8 mouse cellular contexts compared by ENCODE assay signal in genomic region chr4:129623681-129624091, GRCm38 (mm10). TPM values are rescaled to one million over a fixed set of nuclear protein-coding genes. Genes with fewer than 3 reads are reported as not detected.
A peak's percentile ranks its signal among the peaks of the same experiment; 100 is the strongest.
DNase-seq lines count a peak whose midpoint lies in the region; ATAC-seq and TF ChIP-seq lines count a peak whose summit lies in the region.

TSS of gene Ccdc28b (minus strand) at chr4:129623947.

- peak; percentile 16 for TF ChIP-seq POLR2A in myocyte (IDR thresholded peaks at IDR 0.05; ENCODE audit: insufficient read length, low read depth)

- H3K4me3 ChIP-seq in ES-E14 (ENCODE audit: insufficient read depth in 1 of 2, low read depth in 1 of 2, low read length in 2 of 2, poor library complexity in 1 of 2, severe bottlenecking in 1 of 2) (peak within 1 kb of the TSS; percentile 48 to 68), myocyte (peak within 1 kb of the TSS; percentile 50)
- peak within 1 kb of the TSS; percentile 65 to 82 for H3K4me3 ChIP-seq in heart, embryonic 14.5 days (ENCODE audit: control insufficient read depth in 1 of 2, insufficient read depth in 1 of 2, low read depth in 1 of 2, low read length in 2 of 2)
- H3K4me3 ChIP-seq in liver, embryonic 12.5 days, result peak within 1 kb of the TSS; percentile 69

- H3K27ac ChIP-seq in ES-E14 (ENCODE audit: insufficient read depth, low read depth, low read length, poor library complexity, severe bottlenecking), result no peak within 1 kb of the TSS
- peak within 1 kb of the TSS; percentile 89 to 90 for H3K27ac ChIP-seq in heart, embryonic 14.5 days (replicated peaks in 1 of 2; ENCODE audit: control insufficient read depth in 1 of 2, insufficient read depth in 1 of 2, low read depth in 2 of 2, low read length in 2 of 2)
- peak within 1 kb of the TSS; percentile 79 for H3K27ac ChIP-seq in liver, embryonic 12.5 days

- peak within 1 kb of the TSS; percentile 66 for H3K9ac ChIP-seq in ES-E14 (ENCODE audit: insufficient read depth, low read depth, low read length, poor library complexity, severe bottlenecking)
- peak within 1 kb of the TSS; percentile 78 for H3K9ac ChIP-seq in heart, embryonic 14.5 days (ENCODE audit: low read length)
- H3K9ac ChIP-seq in liver, embryonic 12.5 days, result peak within 1 kb of the TSS; percentile 74

- H3K4me1 ChIP-seq in ES-E14 (ENCODE audit: control insufficient read depth in 2 of 2, insufficient read depth in 2 of 2, low read length in 2 of 2, poor library complexity in 1 of 2), result peaks cover 0 to 7% of the 10 kb centered on the region in 2 experiments; a peak in 1 of 4 replicates
- H3K4me1 ChIP-seq in heart, embryonic 14.5 days (ENCODE audit: control insufficient read depth in 2 of 2, insufficient read depth in 2 of 2, low read length in 2 of 2), result peaks cover 19 to 24% of the 10 kb centered on the region in 2 experiments; a peak in 3 of 4 replicates
- H3K4me1 ChIP-seq in liver, embryonic 12.5 days, result peaks cover 60% of the 10 kb centered on the region

- ATAC-seq in erythroid progenitor cell, adult 5-6 weeks (replicated peaks; ENCODE audit: low FRiP score, poor library complexity, severe bottlenecking), result peak; percentile 2; the same call in 1 of the 2 replicates
- ATAC-seq in heart, embryonic 14.5 days (ENCODE audit: insufficient number of reproducible peaks, insufficient read depth, low FRiP score, low read depth), result no peak; the same call in 1 of the 2 replicates
- ATAC-seq in liver, embryonic 12.5 days, result no peak

- 0% methylated on average over 10 of the region's 10 CpGs for WGBS in heart, embryonic 14.5 days
- 2% methylated on average over 10 of the region's 10 CpGs for WGBS in liver, embryonic 12.5 days (ENCODE audit: insufficient replicate concordance)

- in situ Hi-C loops in ES-E14 (cut with MboI; ENCODE audit: low sequenced_read_pairs in 2 of 2, unreplicated experiment in 2 of 2), result no loop called here

- peaks cover 21% of the 10 kb centered on the region for H3K36me3 ChIP-seq in ES-E14 (ENCODE audit: control insufficient read depth, insufficient read depth, low read length, poor library complexity, severe bottlenecking)
- H3K36me3 ChIP-seq in heart, embryonic 14.5 days (ENCODE audit: control insufficient read depth, insufficient read depth, low read length), result peaks cover 35% of the 10 kb centered on the region
- H3K36me3 ChIP-seq in liver, embryonic 12.5 days, result peaks cover 27% of the 10 kb centered on the region
- peaks cover 6% of the 10 kb centered on the region for H3K36me3 ChIP-seq in myocyte (ENCODE audit: control insufficient read depth, insufficient read depth)

- H3K4me2 ChIP-seq in heart, embryonic 14.5 days (ENCODE audit: low read length), result peak within 1 kb of the TSS; percentile 81
- H3K4me2 ChIP-seq in liver, embryonic 12.5 days, result peak within 1 kb of the TSS; percentile 88
- H3K4me2 ChIP-seq in myocyte (ENCODE audit: low read depth), result peak within 1 kb of the TSS; percentile 99

- H3K27me3 ChIP-seq in heart, embryonic 14.5 days (ENCODE audit: control insufficient read depth, insufficient read depth, low read length), result no peaks in the 10 kb centered on the region
- H3K27me3 ChIP-seq in liver, embryonic 12.5 days (replicated peaks), result no peaks in the 10 kb centered on the region
- no peaks in the 10 kb centered on the region for H3K27me3 ChIP-seq in myocyte (ENCODE audit: control insufficient read depth, insufficient read depth, insufficient read length)

- DNase-seq in ES-E14 (ENCODE audit: low read depth, low spot score), result no peak
- peak; percentile 47 to 63 for DNase-seq in adrenal gland, postnatal 36 days
- DNase-seq in kidney, postnatal 10 days, result peak; percentile 67
- no peak for DNase-seq in Muller cell, postnatal 12 days (ENCODE audit: inconsistent ontology term)

- no peaks in the 10 kb centered on the region for H3K9me3 ChIP-seq in ES-E14 (ENCODE audit: control insufficient read depth, insufficient read depth, low read depth, low read length)
- no peaks in the 10 kb centered on the region for H3K9me3 ChIP-seq in heart, embryonic 14.5 days (ENCODE audit: control insufficient read depth, low read length)
- no peaks in the 10 kb centered on the region for H3K9me3 ChIP-seq in liver, embryonic 12.5 days (replicated peaks)

- no peaks in the 10 kb centered on the region for H3K79me2 ChIP-seq in myocyte (ENCODE audit: control insufficient read depth, insufficient read depth)

- H3ac ChIP-seq in myocyte (ENCODE audit: control insufficient read depth, insufficient read length), result no peak within 1 kb of the TSS

TF ChIP-seq in ES-E14, 5 proteins besides CTCF, POLR2A, EP300 and RAD21:
- 0 out of 2 replicates have a peak, but pooled peaks have one; percentile 24 for TF ChIP-seq CHD2 (IDR thresholded peaks at IDR 0.05; ENCODE audit: low read depth, low read length)
- no peak for TF ChIP-seq MAFK (IDR thresholded peaks at IDR 0.05; ENCODE audit: insufficient read depth, low read depth, low read length)

TF ChIP-seq in myocyte, 11 proteins besides CTCF, POLR2A, EP300 and RAD21:
- no peak for TF ChIP-seq CEBPB (IDR thresholded peaks at IDR 0.05; ENCODE audit: insufficient read depth, poor library complexity, severe bottlenecking)
- TF ChIP-seq USF1 (IDR thresholded peaks at IDR 0.05; ENCODE audit: low read depth), result no peak
- TF ChIP-seq REST (IDR thresholded peaks at IDR 0.05; ENCODE audit: insufficient read depth, insufficient read length), result no peak
- no peak for TF ChIP-seq POLR2AphosphoS2 (IDR thresholded peaks at IDR 0.05; ENCODE audit: insufficient read length, low read depth)
- TF ChIP-seq E2F4 (IDR thresholded peaks at IDR 0.05; ENCODE audit: insufficient read depth), result no peak
- no peak for TF ChIP-seq MYOD1 (IDR thresholded peaks at IDR 0.05; ENCODE audit: control insufficient read depth in 1 of 3, insufficient read length in 2 of 3, low read depth in 2 of 3)
- TF ChIP-seq MAX (IDR thresholded peaks at IDR 0.05; ENCODE audit: low read depth), result no peak
- TF ChIP-seq TCF12 (IDR thresholded peaks at IDR 0.05; ENCODE audit: insufficient read depth, poor library complexity, severe bottlenecking), result no peak
- no peak for TF ChIP-seq MYOG (IDR thresholded peaks at IDR 0.05; ENCODE audit: control insufficient read depth in 1 of 3, insufficient read depth in 1 of 3, insufficient read length in 2 of 3, low read depth in 2 of 3)
- TF ChIP-seq TCF3 (IDR thresholded peaks at IDR 0.05; ENCODE audit: insufficient read length, low read depth), result no peak

RNA-seq across cellular contexts. Expression of gene Ccdc28b, which starts in this region (rescaled TPM):
- total RNA-seq in ES-E14 (2012; rRNA removed), result 9.1 and 11.1 TPM in 2 replicates
- 10 to 100 TPM; 32.8 to 34.2 TPM for total RNA-seq in adrenal gland, postnatal 36 days (2021)
- total RNA-seq in erythroid progenitor cell, adult 5-6 weeks (2015; ENCODE audit: low replicate concordance), result 21.6 and 23.1 TPM in 2 replicates
- 2.7 and 13.2 TPM in 2 replicates for total RNA-seq in erythroid progenitor cell, adult 5-6 weeks (2017; ENCODE audit: low replicate concordance)
- 49.8 and 53.3 TPM in 2 replicates for polyA plus RNA-seq in heart, embryonic 14.5 days (2014; fragmentation: Nextera tagmentation; extraction: Ambion mirVana)
- 16.6 and 19.9 TPM in 2 replicates for polyA plus RNA-seq in liver, embryonic 12.5 days (2016; fragmentation: Nextera tagmentation; extraction: Ambion mirVana)
- polyA plus RNA-seq in myocyte (2012; fragmentation: generic; extraction: Trizol), result 14.8 TPM

Comparison
In these comparisons a context has a peak if more than half of its experiments do, and no peak if none do; other contexts are left out.
1. DNase-seq: peak in adrenal gland, postnatal 36 days (2 of 2) and kidney, postnatal 10 days (single experiment); none in ES-E14 (single experiment) and Muller cell, postnatal 12 days (single experiment).
2. Peak in every context shown above with its lines, with median percentiles within 50 percentile points of each other: H3K4me3 ChIP-seq, H3K9ac ChIP-seq and H3K4me2 ChIP-seq.